Mouse (Mus musculus): Measurements from ENCODE around the gene Cdh23. TPM values are rescaled to one million over a fixed set of nuclear protein-coding genes. Genes with fewer than 3 reads are reported as not detected.

Cdh23 gene
- polyA plus RNA-seq, 1 experiment from 2014 or later: 0.62 TPM

DNA sequence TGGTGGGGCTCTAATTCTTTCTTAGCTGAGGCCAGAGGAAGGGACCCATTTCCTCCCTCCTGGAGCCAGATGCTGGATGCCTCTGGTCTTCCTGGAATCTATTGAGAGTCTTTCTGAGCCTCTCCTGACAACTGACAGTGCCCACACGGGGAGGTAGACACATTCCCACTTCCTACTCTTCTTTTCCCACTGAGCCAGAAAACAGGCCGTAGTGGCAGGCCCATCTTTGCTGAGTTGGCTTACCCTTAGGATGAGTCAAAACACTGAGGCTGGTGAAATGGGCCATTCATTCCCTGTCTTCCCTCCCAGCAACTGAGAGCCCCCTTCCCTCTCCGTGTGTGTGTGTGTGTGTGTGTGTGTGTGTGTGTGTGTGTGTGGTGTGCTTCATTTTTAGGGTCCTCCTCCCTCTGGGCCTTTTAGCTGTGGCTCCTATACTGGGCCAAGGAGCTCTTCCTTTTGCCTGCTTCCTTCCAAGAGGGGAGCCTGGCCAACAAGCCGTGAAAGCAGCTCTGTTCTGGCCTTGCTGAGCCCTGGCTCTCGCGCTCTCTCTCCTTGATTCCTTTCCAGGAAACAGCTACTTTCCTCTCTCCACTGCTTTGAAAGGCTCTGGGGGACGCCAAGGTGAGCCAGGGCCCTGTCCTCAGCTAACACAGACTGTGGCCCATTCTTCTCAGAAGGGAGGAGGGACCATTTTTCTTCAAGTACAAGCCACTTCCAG, 290.7 kb downstream of the Cdh23 start:
- no peaks in the 10 kb centered on the region for H3K9me3 ChIP-seq (replicated peaks)
- H3K4me2 ChIP-seq: no peak overlapping the region
- H3K27ac ChIP-seq: no peak overlapping the region
- no peaks in the 10 kb centered on the region for H3K36me3 ChIP-seq
- no peak overlapping the region for H3K4me3 ChIP-seq (replicated peaks)
- H3K9ac ChIP-seq: no peak overlapping the region
- ATAC-seq (replicated peaks; ENCODE audit: low FRiP score): no peak
- WGBS: 44% methylated on average over 7 of the region's 7 CpGs
- H3K27me3 ChIP-seq: peaks cover 15% of the 10 kb centered on the region; the same call in 1 of the 2 replicates
- H3K4me1 ChIP-seq: no peaks in the 10 kb centered on the region

DNA sequence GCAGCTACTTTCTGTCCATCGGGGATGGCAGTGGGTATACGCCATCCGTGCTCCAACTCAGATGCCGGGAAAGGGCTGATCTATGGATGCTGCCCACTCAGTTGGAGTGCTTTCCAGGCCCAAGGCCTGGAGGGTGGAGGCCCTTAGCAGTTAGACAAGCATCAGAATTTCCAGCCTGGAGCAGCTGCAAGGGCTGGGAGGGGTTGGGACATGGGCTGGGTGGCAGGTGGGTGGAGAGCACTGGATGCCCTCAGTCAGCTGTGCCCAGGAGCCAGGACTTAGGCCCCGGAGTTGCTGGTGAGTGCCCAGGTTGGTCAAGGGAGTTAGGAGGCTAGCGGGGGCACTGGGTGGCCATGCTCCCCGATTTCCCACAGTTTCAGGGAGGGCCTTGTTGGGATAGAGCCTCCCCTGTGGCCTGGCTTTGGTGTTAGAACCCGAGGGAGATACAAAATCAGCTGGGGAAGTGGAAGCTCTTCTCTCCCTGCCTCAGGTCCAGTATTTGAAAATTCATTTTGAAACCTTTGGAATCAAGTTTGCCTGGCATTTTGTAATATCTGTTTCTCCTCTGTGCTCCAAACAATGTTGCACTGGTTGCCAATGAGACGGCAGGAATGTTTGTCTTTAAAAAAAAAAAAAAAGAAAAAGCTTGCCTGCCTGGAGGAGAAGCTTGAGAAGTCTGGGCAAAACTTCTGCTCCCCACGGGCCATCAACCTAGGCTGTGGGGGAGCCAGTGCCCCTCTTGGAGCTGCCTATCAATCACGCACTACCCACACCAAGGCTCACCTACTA, 295.6 kb downstream of the Cdh23 start:
- H3K9ac ChIP-seq: no peak overlapping the region
- no peak overlapping the region for H3K27ac ChIP-seq
- no peaks in the 10 kb centered on the region for H3K9me3 ChIP-seq (replicated peaks)
- no peaks in the 10 kb centered on the region for H3K36me3 ChIP-seq
- H3K4me2 ChIP-seq: no peak overlapping the region
- H3K27me3 ChIP-seq: no peaks in the 10 kb centered on the region
- H3K4me3 ChIP-seq (replicated peaks): no peak overlapping the region
- no peak for ATAC-seq (replicated peaks; ENCODE audit: low FRiP score)
- H3K4me1 ChIP-seq: peaks cover 6% of the 10 kb centered on the region
- WGBS: 73% methylated on average over 11 of the region's 11 CpGs

DNA sequence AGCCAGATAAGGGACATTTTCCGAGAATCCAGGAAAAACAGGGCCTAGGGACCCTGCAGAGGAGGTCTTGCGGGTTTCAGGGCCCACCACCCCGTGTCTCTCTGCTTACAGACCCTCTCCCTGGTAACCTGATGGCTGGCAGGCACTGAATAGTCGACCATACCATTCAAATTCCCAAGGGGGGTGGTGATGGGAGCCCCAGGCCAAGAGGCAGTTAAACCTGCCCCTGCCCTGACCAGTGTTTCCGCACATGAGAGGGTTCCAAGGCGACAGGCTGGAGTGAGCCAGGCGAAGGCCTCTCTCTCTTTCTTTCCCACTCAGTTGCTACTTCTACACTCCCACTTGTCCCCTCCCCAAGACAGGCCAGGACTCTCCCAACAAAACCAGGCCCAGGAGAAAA, 296.8 kb downstream of the Cdh23 start, which contains the start of gene Gm17455:
TSS of gene Gm17455 (plus strand) at position 278 of the 400 bp plus-strand sequence.
- no peak within 1 kb of the TSS for H3K4me3 ChIP-seq (replicated peaks)
- H3K27me3 ChIP-seq: no peaks in the 10 kb centered on the region
- H3K27ac ChIP-seq: no peak within 1 kb of the TSS
- ATAC-seq (replicated peaks; ENCODE audit: low FRiP score): no peak
- H3K36me3 ChIP-seq: no peaks in the 10 kb centered on the region
- H3K9me3 ChIP-seq (replicated peaks): no peaks in the 10 kb centered on the region
- no peak within 1 kb of the TSS for H3K9ac ChIP-seq
- no peak within 1 kb of the TSS for H3K4me2 ChIP-seq
- 49% methylated on average over 7 of the region's 7 CpGs for WGBS
- peaks cover 6% of the 10 kb centered on the region for H3K4me1 ChIP-seq

DNA sequence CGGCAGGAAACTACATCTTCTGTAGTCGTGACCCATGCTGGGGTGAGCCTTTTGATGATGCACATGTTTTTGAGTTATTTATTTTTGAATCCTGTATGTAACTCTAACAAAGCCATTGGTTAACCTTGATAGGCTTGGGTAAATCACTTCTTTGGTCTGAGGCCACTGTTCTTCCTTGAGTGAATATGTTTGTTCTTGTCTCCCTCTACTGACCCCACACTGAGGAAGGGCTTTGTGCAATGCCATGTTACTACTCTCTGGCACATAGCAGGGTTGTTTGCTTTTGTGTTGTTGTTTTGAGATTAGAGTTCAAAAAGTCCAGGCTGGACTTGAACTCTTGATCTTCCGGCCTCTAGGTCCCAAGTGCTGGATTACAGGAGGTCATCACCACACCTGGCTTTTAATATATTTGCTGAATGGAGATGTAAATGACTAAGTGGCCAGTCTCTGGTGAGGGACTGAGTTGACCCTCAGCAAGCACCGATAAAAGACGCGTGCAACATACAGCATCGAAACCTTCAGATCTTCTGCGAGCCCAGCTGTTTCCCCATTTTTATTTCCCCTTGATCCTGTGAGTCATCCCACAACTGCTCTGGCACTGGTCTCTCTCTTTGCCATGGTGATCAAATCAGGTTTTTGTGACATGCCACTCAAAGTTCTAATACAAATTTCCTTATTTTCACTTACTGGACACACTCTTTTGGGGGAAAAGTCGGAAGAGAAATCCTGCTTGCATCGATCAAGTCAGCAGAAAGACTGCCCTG, 298.1 kb downstream of the Cdh23 start:
- no peak overlapping the region for H3K27ac ChIP-seq
- 88% methylated on average over 10 of the region's 10 CpGs for WGBS
- no peak overlapping the region for H3K4me3 ChIP-seq (replicated peaks)
- no peak for ATAC-seq (replicated peaks; ENCODE audit: low FRiP score)
- no peak overlapping the region for H3K4me2 ChIP-seq
- no peak overlapping the region for H3K9ac ChIP-seq
- H3K27me3 ChIP-seq: no peaks in the 10 kb centered on the region
- H3K4me1 ChIP-seq: peaks cover 6% of the 10 kb centered on the region
- no peaks in the 10 kb centered on the region for H3K9me3 ChIP-seq (replicated peaks)
- no peaks in the 10 kb centered on the region for H3K36me3 ChIP-seq

DNA sequence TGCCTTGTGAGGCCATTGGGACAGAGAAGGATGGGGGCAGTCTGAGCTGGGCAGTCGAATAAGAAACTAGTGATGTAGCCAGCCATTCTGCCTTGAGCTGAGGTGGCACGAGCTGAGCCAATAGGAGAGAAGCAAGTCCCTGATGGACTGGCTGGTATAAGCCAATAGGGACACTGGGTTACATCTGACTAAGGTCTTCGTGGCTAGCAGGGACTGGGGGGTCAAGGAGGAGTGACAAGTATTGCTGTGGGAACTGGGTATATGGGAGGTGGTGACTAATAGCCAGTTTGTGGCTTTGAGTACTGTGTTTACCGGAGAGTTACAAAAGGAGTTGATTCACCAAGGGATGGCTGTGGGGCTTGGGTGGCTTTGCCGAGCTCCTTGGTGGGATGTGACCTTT, 300.7 kb downstream of the Cdh23 start:
- H3K9me3 ChIP-seq (replicated peaks): no peaks in the 10 kb centered on the region
- peaks cover 6% of the 10 kb centered on the region for H3K4me1 ChIP-seq

DNA sequence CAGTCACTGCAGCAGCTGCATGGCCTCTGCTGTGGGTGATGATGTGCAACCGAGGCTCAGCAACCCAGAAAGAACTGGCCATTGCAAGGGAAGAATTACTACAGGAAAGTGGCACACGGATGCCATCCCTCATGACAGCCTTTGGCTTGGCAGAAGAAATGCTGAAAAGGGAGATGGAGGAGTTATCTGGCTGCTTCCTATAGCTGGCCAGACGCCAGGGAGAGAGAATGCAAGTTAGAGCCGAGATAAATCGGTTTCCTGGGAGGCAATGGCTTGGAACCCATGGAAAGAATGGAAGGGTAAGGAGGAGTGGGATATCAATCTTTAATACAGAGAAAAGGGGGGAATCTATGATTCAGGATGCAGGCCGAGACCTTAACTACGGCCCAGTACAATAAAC, 301.4 kb downstream of the Cdh23 start:
- Histone ChIP-seq H3K27ac (no peak overlapping the region), H3K9me3 (replicated peaks) (no peaks in the 10 kb centered on the region), H3K27me3 (no peaks in the 10 kb centered on the region), H3K9ac (no peak overlapping the region), H3K4me1 (peaks cover 6% of the 10 kb centered on the region), H3K4me2 (no peak overlapping the region), H3K4me3 (replicated peaks) (no peak overlapping the region), H3K36me3 (no peaks in the 10 kb centered on the region)
- 71% methylated on average over 7 of the region's 7 CpGs for WGBS
- ATAC-seq (replicated peaks; ENCODE audit: low FRiP score): no peak

More for the DNA sequence above, 300.7 kb downstream of the Cdh23 start:
- 69% methylated on average over 5 of the region's 5 CpGs for WGBS
- no peak overlapping the region for H3K4me3 ChIP-seq (replicated peaks)
- ATAC-seq (replicated peaks; ENCODE audit: low FRiP score): no peak
- no peaks in the 10 kb centered on the region for H3K27me3 ChIP-seq
- no peak overlapping the region for H3K4me2 ChIP-seq
- H3K36me3 ChIP-seq: no peaks in the 10 kb centered on the region
- H3K27ac ChIP-seq: no peak overlapping the region
- H3K9ac ChIP-seq: no peak overlapping the region

DNA sequence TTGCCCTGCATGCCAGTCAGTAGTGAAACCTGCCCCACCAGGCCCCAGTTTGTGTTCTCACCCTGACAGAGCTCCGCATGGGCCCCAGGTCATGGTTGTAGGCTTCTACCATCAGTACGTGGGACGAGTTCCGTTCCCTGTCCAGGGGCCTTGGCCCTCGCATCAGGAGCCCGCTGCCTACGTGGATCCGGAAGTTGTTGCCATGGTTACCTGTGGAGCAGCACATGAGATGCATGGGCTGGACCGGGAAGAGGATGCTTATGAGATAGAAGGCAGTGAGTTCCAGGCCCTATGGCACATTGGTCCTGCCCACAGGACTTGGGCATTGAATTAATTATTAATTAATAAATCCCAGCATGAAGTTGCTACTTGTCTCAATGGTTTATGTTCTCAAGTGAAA, 304.6 kb downstream of the Cdh23 start:
- Histone ChIP-seq H3K36me3 (no peaks in the 10 kb centered on the region), H3K9ac (no peak overlapping the region), H3K4me3 (replicated peaks) (no peak overlapping the region), H3K4me2 (no peak overlapping the region), H3K9me3 (replicated peaks) (no peaks in the 10 kb centered on the region), H3K27ac (no peak overlapping the region), H3K27me3 (no peaks in the 10 kb centered on the region), H3K4me1 (no peaks in the 10 kb centered on the region)
- no peak for ATAC-seq (replicated peaks; ENCODE audit: low FRiP score)
- WGBS: 95% methylated on average over 9 of the region's 9 CpGs

DNA sequence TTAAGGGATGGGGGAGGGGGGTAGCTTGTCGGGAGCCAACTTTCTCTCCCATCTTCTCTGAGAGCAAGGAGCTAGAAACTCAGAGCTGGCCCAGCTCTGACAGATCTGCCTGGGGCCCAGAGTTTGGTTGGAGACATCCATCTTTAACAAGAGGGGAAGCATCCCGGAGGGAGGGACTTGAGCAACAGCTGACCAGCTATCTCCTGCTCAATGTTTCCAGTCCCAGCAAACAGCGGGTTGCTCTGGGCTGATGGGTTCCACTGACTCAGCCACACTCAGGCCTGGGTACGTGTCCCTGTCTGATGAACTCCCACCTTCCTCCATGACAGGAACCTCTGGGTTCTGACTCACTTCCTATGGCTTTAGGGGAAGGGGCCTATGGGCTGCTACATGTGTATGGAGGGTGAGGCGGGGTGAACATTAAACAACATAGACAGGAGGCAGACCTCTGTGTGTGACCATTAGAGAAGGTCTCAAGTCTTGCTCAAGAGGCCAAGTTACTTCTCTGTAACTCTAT, 305.3 kb downstream of the Cdh23 start:
- no peak overlapping the region for H3K27ac ChIP-seq
- no peaks in the 10 kb centered on the region for H3K36me3 ChIP-seq
- H3K9ac ChIP-seq: no peak overlapping the region
- no peaks in the 10 kb centered on the region for H3K9me3 ChIP-seq (replicated peaks)
- no peak overlapping the region for H3K4me3 ChIP-seq (replicated peaks)
- H3K4me2 ChIP-seq: no peak overlapping the region
- no peaks in the 10 kb centered on the region for H3K27me3 ChIP-seq
- 61% methylated on average over 5 of the region's 5 CpGs for WGBS
- no peak for ATAC-seq (replicated peaks; ENCODE audit: low FRiP score)
- no peaks in the 10 kb centered on the region for H3K4me1 ChIP-seq

DNA sequence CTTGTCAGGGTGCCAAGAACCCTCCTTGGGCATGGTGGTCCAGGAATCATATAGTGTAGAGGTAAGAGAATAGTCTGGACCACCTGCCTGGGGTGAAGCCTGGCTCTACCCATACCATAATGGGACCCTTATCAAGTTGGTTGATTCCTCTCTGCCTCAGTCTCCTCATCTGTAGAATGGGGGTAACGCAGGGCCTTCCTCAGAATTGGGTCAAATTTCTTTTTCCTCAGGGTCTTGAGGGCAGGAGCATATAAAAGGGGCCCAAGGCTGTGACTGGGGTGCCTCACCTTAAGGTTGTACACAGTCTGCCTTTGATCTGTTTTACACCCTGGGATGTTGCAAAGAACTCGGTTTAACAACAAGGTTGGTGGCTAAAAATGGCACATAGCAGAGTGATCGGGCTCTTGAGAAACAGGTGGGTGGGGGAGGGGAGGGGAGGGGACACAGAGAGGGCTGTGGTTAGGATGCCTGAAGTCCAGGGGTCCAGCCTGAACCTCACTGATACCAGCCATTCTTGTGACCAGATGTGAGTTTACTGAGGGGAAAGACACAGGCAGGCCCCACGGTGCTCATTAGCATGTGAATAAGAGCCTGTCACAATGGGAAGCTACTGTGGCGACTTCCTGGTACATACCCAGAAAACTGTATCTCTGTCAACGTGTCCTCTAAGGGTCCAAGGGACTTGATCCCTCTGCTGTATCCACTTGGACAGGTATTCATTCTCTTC, 305.9 kb downstream of the Cdh23 start:
- 47% methylated on average over 6 of the region's 6 CpGs for WGBS
- no peak for ATAC-seq (replicated peaks; ENCODE audit: low FRiP score)
- Histone ChIP-seq H3K36me3 (no peaks in the 10 kb centered on the region), H3K4me3 (replicated peaks) (no peak overlapping the region), H3K9me3 (replicated peaks) (no peaks in the 10 kb centered on the region), H3K27ac (no peak overlapping the region), H3K27me3 (no peaks in the 10 kb centered on the region), H3K4me1 (no peaks in the 10 kb centered on the region), H3K9ac (no peak overlapping the region), H3K4me2 (no peak overlapping the region)

DNA sequence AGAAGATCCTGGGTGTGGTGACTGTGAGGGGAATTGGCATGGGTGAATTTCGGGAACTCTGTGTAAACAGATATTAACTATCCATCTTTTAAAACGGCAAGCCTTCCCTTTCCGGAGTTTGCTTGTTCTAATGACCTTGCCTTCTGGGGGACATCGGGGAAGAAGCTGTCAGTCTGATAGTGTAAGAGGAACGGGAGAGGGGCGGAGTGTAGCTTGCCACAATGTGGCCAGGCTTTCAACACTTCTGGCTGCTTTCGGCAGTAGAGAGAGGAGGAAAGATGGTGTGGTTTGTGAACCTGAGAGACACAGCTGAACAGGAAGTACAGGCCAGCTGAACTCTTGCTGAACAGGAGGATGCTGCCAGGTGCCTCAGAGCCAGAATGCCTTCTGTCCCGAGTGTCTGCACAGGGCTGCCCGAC, 306.8 kb downstream of the Cdh23 start:
- H3K4me1 ChIP-seq: no peaks in the 10 kb centered on the region
- no peak for ATAC-seq (replicated peaks; ENCODE audit: low FRiP score)
- no peak overlapping the region for H3K9ac ChIP-seq
- no peaks in the 10 kb centered on the region for H3K9me3 ChIP-seq (replicated peaks)
- 33% methylated on average over 9 of the region's 9 CpGs for WGBS
- no peak overlapping the region for H3K4me2 ChIP-seq
- H3K4me3 ChIP-seq (replicated peaks): no peak overlapping the region
- H3K27me3 ChIP-seq: no peaks in the 10 kb centered on the region
- H3K27ac ChIP-seq: no peak overlapping the region
- no peaks in the 10 kb centered on the region for H3K36me3 ChIP-seq

DNA sequence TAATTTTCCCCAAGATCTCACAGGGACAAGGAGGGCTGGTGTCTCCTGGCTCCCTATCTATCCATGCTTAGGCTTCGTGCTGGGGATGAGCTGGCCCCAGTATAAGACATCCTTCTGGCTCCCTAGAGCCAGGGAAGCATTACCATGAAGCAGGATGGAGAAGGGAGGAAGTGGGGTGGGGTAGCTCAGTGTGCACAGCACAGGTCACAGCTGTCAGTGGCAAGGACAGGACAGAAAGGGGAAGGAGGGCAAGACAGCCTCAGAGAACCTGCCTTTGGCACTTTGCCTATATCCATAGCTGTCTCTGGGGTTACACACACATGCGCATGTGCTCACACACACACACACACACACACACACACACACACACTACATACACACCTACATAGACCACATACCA, 308.0 kb downstream of the Cdh23 start:
- WGBS: 91% methylated on average over 2 of the region's 2 CpGs
- H3K9ac ChIP-seq: no peak overlapping the region
- no peak overlapping the region for H3K4me3 ChIP-seq (replicated peaks)
- H3K27ac ChIP-seq: no peak overlapping the region
- H3K9me3 ChIP-seq (replicated peaks): no peaks in the 10 kb centered on the region
- ATAC-seq (replicated peaks; ENCODE audit: low FRiP score): no peak
- H3K4me2 ChIP-seq: no peak overlapping the region
- no peaks in the 10 kb centered on the region for H3K4me1 ChIP-seq
- H3K27me3 ChIP-seq: no peaks in the 10 kb centered on the region
- no peaks in the 10 kb centered on the region for H3K36me3 ChIP-seq
